Mouse (Mus musculus): Measurements from ENCODE around the gene Gapdhs. TPM values are rescaled to one million over a fixed set of nuclear protein-coding genes. Genes with fewer than 3 reads are reported as not detected.

Gapdhs gene
- polyA plus RNA-seq, 1 experiment: 4,420 TPM

DNA sequence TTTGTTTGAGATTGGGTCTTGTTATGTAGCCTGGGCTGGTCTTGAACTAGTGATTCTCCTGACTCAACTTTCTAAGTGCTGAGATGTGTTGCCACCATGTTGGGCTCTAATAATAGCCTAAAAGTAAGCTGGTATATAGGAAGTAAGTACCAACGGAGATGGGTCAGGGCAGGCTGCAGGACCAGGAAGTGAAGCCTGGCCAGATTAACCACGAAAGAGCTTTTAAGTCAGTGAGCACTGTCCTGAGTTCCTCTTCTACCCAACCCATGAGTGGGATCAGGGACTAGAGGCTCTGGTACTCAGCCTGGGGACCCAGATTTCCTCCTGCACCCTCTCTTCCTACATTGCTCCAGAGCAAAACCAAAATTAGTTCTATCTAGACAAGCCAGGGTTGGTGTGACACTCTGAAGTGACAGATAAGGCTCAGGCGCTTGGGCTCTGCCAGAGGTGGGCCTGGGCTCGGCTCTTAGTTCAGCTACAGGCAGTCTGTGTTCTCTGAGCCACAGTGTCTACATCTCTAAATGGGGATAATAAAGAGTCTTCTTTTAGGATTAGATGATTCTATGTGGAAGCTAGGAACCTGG, 18.4 kb upstream of the Gapdhs start:
- H3K27ac ChIP-seq (ENCODE audit: control insufficient read depth, insufficient read depth, low read depth, low read length): no peak overlapping the region
- no peak overlapping the region for H3K4me3 ChIP-seq (ENCODE audit: control insufficient read depth, low read depth, low read length)
- TF ChIP-seq CTCF (IDR thresholded peaks at IDR 0.05; ENCODE audit: control insufficient read depth, insufficient read depth, insufficient replicate concordance, low read depth, low read length): no peak
- no peak for TF ChIP-seq POLR2A (IDR thresholded peaks at IDR 0.05; ENCODE audit: control insufficient read depth, low read depth, low read length)
- H3K36me3 ChIP-seq (ENCODE audit: control insufficient read depth, insufficient read depth, low read length): no peaks in the 10 kb centered on the region
- H3K4me1 ChIP-seq (ENCODE audit: control insufficient read depth, insufficient read depth, low read length): peaks cover 2% of the 10 kb centered on the region; the same call in 1 of the 2 replicates
- H3K27me3 ChIP-seq (ENCODE audit: control insufficient read depth, insufficient read depth, low read length): no peaks in the 10 kb centered on the region

DNA sequence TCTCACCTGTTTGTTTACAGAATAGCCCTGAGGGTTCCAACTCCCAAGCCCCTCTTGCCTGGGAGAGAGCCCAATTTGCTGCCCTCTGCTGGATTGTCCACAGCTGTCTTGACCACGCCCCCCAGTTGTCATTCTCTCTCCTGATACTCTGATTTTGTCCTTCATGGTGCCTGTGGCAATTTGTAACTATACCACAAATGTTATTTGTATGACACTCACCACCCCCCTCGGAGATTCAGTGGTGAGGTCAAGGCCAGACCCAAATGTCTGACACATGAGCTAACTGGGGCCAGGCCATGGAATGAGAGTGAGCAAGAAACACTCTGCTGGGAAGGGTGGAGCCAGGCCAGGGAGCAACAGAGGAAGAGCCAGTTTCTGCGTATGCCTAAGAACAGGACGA, 15.4 kb upstream of the Gapdhs start:
- Histone ChIP-seq H3K4me3 (ENCODE audit: control insufficient read depth, low read depth, low read length) (no peak overlapping the region), H3K4me1 (ENCODE audit: control insufficient read depth, insufficient read depth, low read length) (no peaks in the 10 kb centered on the region), H3K27me3 (ENCODE audit: control insufficient read depth, insufficient read depth, low read length) (no peaks in the 10 kb centered on the region), H3K36me3 (ENCODE audit: control insufficient read depth, insufficient read depth, low read length) (no peaks in the 10 kb centered on the region), H3K27ac (ENCODE audit: control insufficient read depth, insufficient read depth, low read depth, low read length) (no peak overlapping the region)
- no peak for TF ChIP-seq POLR2A (IDR thresholded peaks at IDR 0.05; ENCODE audit: control insufficient read depth, low read depth, low read length)
- TF ChIP-seq CTCF (IDR thresholded peaks at IDR 0.05; ENCODE audit: control insufficient read depth, insufficient read depth, insufficient replicate concordance, low read depth, low read length): no peak

DNA sequence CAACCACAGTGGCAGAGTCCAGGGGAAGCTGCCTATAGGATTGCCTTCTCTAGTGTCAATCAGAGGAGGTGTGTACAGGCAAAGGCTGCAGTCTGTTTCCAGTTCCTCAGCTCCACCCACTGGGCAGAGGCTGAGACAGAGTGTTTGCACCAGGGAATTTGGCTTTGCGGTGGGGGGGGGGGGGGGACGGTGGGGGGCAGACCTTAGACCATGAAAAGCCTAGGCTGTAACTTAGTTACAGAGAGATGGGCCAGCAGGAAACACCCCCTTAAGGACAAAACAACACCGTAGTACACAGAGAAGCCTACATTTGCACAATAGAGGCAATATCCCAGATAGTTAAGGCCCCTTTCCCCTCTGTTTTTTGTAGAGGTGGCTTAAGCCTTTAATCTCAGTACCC, 13.5 kb upstream of the Gapdhs start:
- H3K4me3 ChIP-seq (ENCODE audit: control insufficient read depth, low read depth, low read length): no peak overlapping the region
- no peak overlapping the region for H3K27ac ChIP-seq (ENCODE audit: control insufficient read depth, insufficient read depth, low read depth, low read length)
- no peaks in the 10 kb centered on the region for H3K27me3 ChIP-seq (ENCODE audit: control insufficient read depth, insufficient read depth, low read length)
- no peaks in the 10 kb centered on the region for H3K36me3 ChIP-seq (ENCODE audit: control insufficient read depth, insufficient read depth, low read length)
- TF ChIP-seq CTCF (IDR thresholded peaks at IDR 0.05; ENCODE audit: control insufficient read depth, insufficient read depth, insufficient replicate concordance, low read depth, low read length) (no peak), POLR2A (IDR thresholded peaks at IDR 0.05; ENCODE audit: control insufficient read depth, low read depth, low read length) (no peak)
- H3K4me1 ChIP-seq (ENCODE audit: control insufficient read depth, insufficient read depth, low read length): no peaks in the 10 kb centered on the region

DNA sequence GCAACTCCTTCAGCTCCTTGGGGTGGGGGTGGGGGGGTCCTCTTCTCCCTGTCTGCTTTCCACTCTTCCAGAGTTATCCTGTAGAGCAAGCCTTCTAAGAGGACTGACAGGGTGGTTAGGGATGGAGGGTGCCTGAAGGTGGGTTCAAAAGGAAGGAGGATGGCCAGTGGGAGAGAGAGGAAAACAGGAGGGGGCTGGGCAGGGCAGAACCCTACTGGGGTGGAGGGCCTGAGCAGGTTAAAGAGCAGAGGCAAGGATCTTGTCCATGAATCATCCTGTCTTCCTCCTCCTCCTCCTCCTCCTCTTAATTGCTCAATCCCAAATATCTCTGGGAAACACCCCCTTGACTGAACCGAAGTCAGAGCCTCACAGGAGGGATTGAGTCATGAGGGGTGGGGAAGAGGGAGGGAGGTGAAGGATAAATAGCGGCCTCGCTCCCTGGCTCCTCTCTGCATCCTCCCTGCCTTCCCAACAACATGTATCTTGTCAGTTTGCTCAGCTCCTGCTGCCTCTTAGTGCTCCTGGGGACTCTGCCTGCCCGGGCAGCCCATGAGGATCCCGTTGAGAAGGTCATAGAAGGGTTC, 7.7 kb upstream of the Gapdhs start, which contains the start of gene Sbsn:
Gene Sbsn (plus strand): TSS at position 386 of the 584 bp plus-strand sequence.
- Histone ChIP-seq H3K27ac (ENCODE audit: control insufficient read depth, insufficient read depth, low read depth, low read length) (no peak within 1 kb of the TSS), H3K27me3 (ENCODE audit: control insufficient read depth, insufficient read depth, low read length) (no peaks in the 10 kb centered on the region), H3K4me3 (ENCODE audit: control insufficient read depth, low read depth, low read length) (no peak within 1 kb of the TSS), H3K36me3 (ENCODE audit: control insufficient read depth, insufficient read depth, low read length) (no peaks in the 10 kb centered on the region), H3K4me1 (ENCODE audit: control insufficient read depth, insufficient read depth, low read length) (no peaks in the 10 kb centered on the region; the same call in 1 of the 2 replicates)
- TF ChIP-seq POLR2A (IDR thresholded peaks at IDR 0.05; ENCODE audit: control insufficient read depth, low read depth, low read length) (no peak), CTCF (IDR thresholded peaks at IDR 0.05; ENCODE audit: control insufficient read depth, insufficient read depth, insufficient replicate concordance, low read depth, low read length) (no peak)

DNA sequence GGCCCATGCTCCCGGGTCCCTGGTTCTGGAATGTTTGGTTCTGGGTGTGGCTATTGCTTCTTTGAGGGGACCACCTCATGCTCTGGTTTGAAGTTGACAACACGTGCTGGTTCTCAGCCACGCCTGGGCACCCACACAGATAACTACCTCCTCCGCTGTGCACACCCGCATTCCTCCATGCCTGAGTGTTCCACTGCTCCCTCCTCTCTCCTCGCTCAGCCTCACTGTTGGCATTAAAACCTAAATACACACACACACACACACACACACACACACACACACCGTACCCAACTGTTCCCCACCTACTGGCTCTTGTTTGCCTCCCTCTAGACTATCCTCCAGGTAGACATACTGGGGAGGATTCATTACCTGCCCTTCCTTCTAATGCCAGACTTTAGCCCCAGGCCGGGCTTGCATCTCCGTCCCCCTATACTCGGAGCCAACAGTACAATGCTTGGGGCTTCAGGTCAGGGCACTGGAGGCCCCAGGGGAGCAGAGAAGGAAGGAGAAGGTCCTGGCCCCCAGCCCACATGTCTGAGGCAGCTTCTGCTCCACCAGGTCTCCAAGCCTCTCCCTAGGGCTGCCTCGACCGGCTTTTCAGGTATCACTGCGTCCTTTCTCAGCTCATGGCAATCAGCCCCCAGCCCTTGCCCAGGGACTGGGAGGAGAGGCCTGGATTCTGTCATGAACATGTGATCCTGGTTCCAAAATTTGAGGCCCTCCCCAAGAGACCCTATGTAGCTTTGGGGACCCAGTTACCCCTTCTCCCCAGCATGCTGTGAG, 6.5 kb upstream of the Gapdhs start:
- TF ChIP-seq POLR2A (IDR thresholded peaks at IDR 0.05; ENCODE audit: control insufficient read depth, low read depth, low read length) (no peak), CTCF (IDR thresholded peaks at IDR 0.05; ENCODE audit: control insufficient read depth, insufficient read depth, insufficient replicate concordance, low read depth, low read length) (no peak)
- Histone ChIP-seq H3K27me3 (ENCODE audit: control insufficient read depth, insufficient read depth, low read length) (no peaks in the 10 kb centered on the region), H3K27ac (ENCODE audit: control insufficient read depth, insufficient read depth, low read depth, low read length) (no peak overlapping the region), H3K4me3 (ENCODE audit: control insufficient read depth, low read depth, low read length) (no peak overlapping the region), H3K36me3 (ENCODE audit: control insufficient read depth, insufficient read depth, low read length) (no peaks in the 10 kb centered on the region), H3K4me1 (ENCODE audit: control insufficient read depth, insufficient read depth, low read length) (peaks cover 6% of the 10 kb centered on the region; the same call in 1 of the 2 replicates)

DNA sequence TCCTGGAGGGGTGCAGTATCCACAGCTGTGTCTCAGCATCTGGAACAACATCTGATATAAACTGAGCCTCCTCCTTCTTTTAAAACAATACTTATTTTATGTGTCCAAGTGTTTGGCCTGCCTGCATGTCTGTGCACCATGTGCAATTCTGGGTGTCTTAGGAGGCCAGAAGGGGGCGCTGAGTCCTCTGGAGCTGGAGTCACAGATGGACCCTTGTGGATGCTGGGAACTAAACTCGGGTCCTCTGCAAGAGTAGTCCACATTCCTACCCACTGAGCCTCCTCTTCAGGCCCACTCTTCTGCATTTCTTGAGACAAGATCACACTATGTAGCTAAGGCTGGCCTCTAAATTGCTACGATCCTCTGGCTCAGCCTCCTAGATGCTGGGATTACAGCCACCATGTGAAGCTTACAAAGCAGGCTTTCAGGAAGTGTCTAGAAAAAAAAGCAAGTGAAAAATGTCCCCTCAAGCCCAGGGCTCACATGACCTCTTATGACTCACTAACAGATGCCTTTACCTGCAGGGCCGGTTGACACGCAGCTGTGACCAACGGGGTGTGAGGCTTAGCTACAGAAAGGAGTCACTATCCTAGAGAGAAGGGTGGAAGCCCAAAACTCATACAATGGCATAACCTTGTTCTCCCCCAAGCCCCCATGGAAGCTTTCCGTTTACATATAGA, 4.2 kb upstream of the Gapdhs start:
- H3K4me1 ChIP-seq (ENCODE audit: control insufficient read depth, insufficient read depth, low read length): peaks cover 8% of the 10 kb centered on the region
- H3K27me3 ChIP-seq (ENCODE audit: control insufficient read depth, insufficient read depth, low read length): no peaks in the 10 kb centered on the region
- H3K36me3 ChIP-seq (ENCODE audit: control insufficient read depth, insufficient read depth, low read length): no peaks in the 10 kb centered on the region
- TF ChIP-seq POLR2A (IDR thresholded peaks at IDR 0.05; ENCODE audit: control insufficient read depth, low read depth, low read length): no peak
- no peak; the same call in 1 of the 2 replicates for TF ChIP-seq CTCF (IDR thresholded peaks at IDR 0.05; ENCODE audit: control insufficient read depth, insufficient read depth, insufficient replicate concordance, low read depth, low read length)
- H3K4me3 ChIP-seq (ENCODE audit: control insufficient read depth, low read depth, low read length): no peak overlapping the region
- no peak overlapping the region for H3K27ac ChIP-seq (ENCODE audit: control insufficient read depth, insufficient read depth, low read depth, low read length)
